Mouse (Mus musculus) midbrain, embryonic 13.5 days (tissue): ENCODE measurements at regions not wholly inside any gene's neighbourhood (a gene's known extent, or its start where the extent isn't known, plus 50 kb on each side); places are given as distances from the start of the nearest gene placed in this dataset.
A peak's percentile ranks its signal among the peaks of the same experiment; 100 is the strongest.

Experiments used
- ATAC-seq: fragments of 200-750 bp; cut with Nextera tagmentation; 2 replicates; pipeline ENCODE4 v1.8.0; 2017; ENCODE audit warnings: mild to moderate bottlenecking, moderate TSS enrichment, moderate library complexity
- H3K27ac ChIP-seq: fragments of 300-500 bp; sonication (generic); 2 replicates; pipeline ENCODE4 v1.5.1; 2015; ENCODE audit warnings: inconsistent platforms, mild to moderate bottlenecking, moderate library complexity
- H3K27me3 ChIP-seq: fragments of 300-500 bp; sonication (generic); 2 replicates; pipeline ENCODE4 v1.6.1; 2015; ENCODE audit warnings: mild to moderate bottlenecking, inconsistent platforms
- H3K36me3 ChIP-seq: fragments of 300-500 bp; sonication (generic); 2 replicates; pipeline ENCODE4 v1.6.1; 2015; ENCODE audit warnings: mild to moderate bottlenecking, inconsistent platforms
- H3K4me1 ChIP-seq: fragments of 300-500 bp; sonication (generic); replicated peaks from 2 replicates; pipeline ENCODE4 v1.6.1; 2015; ENCODE audit warnings: inconsistent platforms
- H3K4me2 ChIP-seq: fragments of 300-500 bp; sonication (generic); replicated peaks from 2 replicates; pipeline ENCODE4 v1.6.1; 2015; ENCODE audit warnings: moderate library complexity, mild to moderate bottlenecking, inconsistent platforms
- H3K4me3 ChIP-seq: fragments of 300-500 bp; sonication (generic); replicated peaks from 2 replicates; pipeline ENCODE4 v1.5.1; 2015; ENCODE audit warnings: mild to moderate bottlenecking, inconsistent platforms
- H3K9ac ChIP-seq: fragments of 300-500 bp; sonication (generic); replicated peaks from 2 replicates; pipeline ENCODE4 v1.6.1; 2015; ENCODE audit warnings: mild to moderate bottlenecking, inconsistent platforms
- H3K9me3 ChIP-seq: fragments of 300-500 bp; sonication (generic); 2 replicates; pipeline ENCODE4 v1.6.1; 2016; ENCODE audit warnings: mild to moderate bottlenecking, inconsistent platforms
- WGBS: fragments of 180-500 bp; shearing (Covaris S2); methylation state at CpG from one replicate; pipeline ENCODE4 v1.1.7; 2015; 5-methylcytosine and 5-hydroxymethylcytosine counted together

- H3K4me2 ChIP-seq, result no peak overlapping the region
- no peak overlapping the region for H3K27ac ChIP-seq
- no peak overlapping the region for H3K9ac ChIP-seq
- H3K4me1 ChIP-seq, result peaks cover 3% of the 10 kb centered on the region; the same call in 1 of the 2 replicates
- no peaks in the 10 kb centered on the region for H3K36me3 ChIP-seq
- H3K9me3 ChIP-seq, result no peaks in the 10 kb centered on the region
- ATAC-seq, result peak; percentile 88
- H3K27me3 ChIP-seq, result 0 out of 2 replicates have a peak, but pooled peaks cover 2% of the 10 kb centered on the region
- no peak overlapping the region for H3K4me3 ChIP-seq
- 15% methylated on average over 7 of the region's 7 CpGs for WGBS
Observed at GRCm38 (mm10) chr9:66646226-66646625, 53.3 kb upstream of the Usp3 start.

- no peak for ATAC-seq
- H3K9ac ChIP-seq, result no peak overlapping the region
- H3K4me1 ChIP-seq, result peaks cover 5% of the 10 kb centered on the region; the same call in 1 of the 2 replicates
- no peak overlapping the region for H3K4me2 ChIP-seq
- no peak overlapping the region for H3K4me3 ChIP-seq
- 33% methylated on average over 6 of the region's 6 CpGs for WGBS
- no peaks in the 10 kb centered on the region for H3K9me3 ChIP-seq
- H3K27ac ChIP-seq, result no peak overlapping the region
- H3K27me3 ChIP-seq, result 0 out of 2 replicates have a peak, but pooled peaks cover 2% of the 10 kb centered on the region
- no peaks in the 10 kb centered on the region for H3K36me3 ChIP-seq
Observed at GRCm38 (mm10) chr9:66651306-66651705, 58.4 kb upstream of the Usp3 start.

- Histone ChIP-seq H3K4me1 (no peaks in the 10 kb centered on the region), H3K27ac (no peak overlapping the region), H3K4me3 (no peak overlapping the region), H3K9me3 (no peaks in the 10 kb centered on the region), H3K9ac (no peak overlapping the region), H3K36me3 (no peaks in the 10 kb centered on the region), H3K27me3 (no peaks in the 10 kb centered on the region), H3K4me2 (no peak overlapping the region)
- no peak for ATAC-seq
- 81% methylated on average over 7 of the region's 7 CpGs for WGBS
Observed at GRCm38 (mm10) chr9:66657116-66657758, 56.2 kb upstream of the Car12 start.

DNA sequence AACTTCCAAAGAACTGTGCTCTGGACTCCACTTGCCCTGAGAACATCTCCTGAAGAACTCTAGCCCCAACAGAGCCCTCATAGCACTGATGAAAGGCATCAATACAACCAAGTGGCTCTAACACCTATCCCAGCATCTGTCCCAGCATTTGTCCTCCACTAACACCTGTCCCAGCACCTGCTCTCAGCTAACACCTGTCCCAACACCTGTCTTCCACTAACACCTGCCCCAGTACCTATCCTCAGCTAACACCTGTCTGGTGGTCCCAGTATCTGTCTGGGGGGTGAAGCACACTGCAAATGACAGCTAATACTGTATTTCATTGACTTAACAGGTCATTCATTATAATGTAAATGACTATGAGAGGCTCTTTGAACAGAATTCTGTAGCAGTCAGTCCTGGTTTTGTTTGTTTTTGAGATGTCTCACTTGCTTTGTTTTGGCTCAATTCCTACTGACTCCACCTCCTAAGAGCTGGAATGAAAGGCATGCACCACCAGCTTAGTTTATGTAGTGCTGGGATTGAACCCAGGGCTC is 54.7 kb upstream of the Car12 start:
- ATAC-seq, result no peak
- no peaks in the 10 kb centered on the region for H3K27me3 ChIP-seq
- no peak overlapping the region for H3K27ac ChIP-seq
- no peaks in the 10 kb centered on the region for H3K36me3 ChIP-seq
- no peak overlapping the region for H3K9ac ChIP-seq
- H3K4me3 ChIP-seq, result no peak overlapping the region
- no peaks in the 10 kb centered on the region for H3K4me1 ChIP-seq
- no peaks in the 10 kb centered on the region for H3K9me3 ChIP-seq
- no peak overlapping the region for H3K4me2 ChIP-seq

DNA sequence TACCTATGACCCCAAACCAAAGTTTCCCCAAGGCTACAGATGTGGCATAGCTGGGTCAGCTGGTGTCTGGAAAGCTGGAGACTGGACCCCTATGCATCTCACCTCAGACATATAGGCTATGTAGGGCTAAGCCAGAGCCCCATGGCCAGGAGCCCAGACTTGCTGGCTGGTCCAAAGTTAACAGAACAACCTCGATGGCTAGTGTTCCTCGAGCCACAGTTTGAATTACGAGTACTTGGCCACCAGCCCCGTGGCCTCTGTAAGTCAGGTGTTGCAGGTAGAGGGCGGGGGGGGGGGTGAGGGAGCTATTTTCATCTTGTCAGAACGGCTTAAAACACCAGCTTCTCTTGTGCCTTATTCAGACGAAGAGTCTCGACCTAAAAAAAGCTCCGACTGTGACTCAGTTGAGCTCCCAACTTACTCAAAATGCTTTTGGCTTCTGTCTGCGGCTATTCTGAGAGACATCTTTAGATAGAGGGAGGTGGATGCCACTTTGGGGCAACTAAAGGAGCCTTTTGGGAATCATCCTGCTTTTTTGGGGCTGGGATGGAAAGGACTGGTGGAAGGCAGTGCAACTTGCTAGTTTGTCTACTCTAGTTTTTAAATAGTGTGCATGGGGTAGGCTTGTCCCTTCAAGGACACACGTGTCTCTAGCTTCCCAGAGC is 53.6 kb upstream of the Car12 start:
- Histone ChIP-seq H3K4me1 (no peaks in the 10 kb centered on the region), H3K9me3 (no peaks in the 10 kb centered on the region), H3K27me3 (no peaks in the 10 kb centered on the region), H3K36me3 (no peaks in the 10 kb centered on the region), H3K27ac (no peak overlapping the region), H3K4me3 (no peak overlapping the region), H3K9ac (no peak overlapping the region), H3K4me2 (no peak overlapping the region)
- no peak for ATAC-seq
- 86% methylated on average over 11 of the region's 11 CpGs for WGBS

GRCm38 (mm10) chr9:66661596-66661995 is 51.9 kb upstream of the Car12 start:
- Histone ChIP-seq H3K9ac (no peak overlapping the region), H3K36me3 (no peaks in the 10 kb centered on the region), H3K27me3 (no peaks in the 10 kb centered on the region), H3K27ac (no peak overlapping the region), H3K4me3 (no peak overlapping the region), H3K9me3 (no peaks in the 10 kb centered on the region), H3K4me2 (no peak overlapping the region), H3K4me1 (no peaks in the 10 kb centered on the region)
- WGBS, result 77% methylated on average over 7 of the region's 7 CpGs
- ATAC-seq, result no peak

DNA sequence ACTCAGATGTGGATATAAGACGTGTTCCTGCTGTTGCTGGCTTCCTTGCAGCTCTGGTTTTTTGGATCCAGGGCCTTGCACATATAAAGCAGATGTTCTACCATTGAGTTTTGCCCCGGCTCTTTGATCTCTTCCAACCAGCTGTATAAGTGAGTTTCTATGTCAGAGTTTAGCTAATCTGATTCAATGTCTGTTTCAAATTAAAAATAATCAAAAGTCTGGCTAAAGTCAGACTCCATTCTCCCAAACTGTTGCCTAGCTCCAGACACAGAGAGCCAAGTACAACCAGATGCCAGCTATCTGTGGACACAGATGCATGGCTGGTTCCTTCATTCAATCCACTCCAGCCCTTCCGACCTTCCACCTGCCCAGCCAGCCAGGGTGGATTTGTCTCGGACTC is 51.0 kb upstream of the Car12 start:
- H3K4me3 ChIP-seq, result no peak overlapping the region
- no peak overlapping the region for H3K27ac ChIP-seq
- no peaks in the 10 kb centered on the region for H3K4me1 ChIP-seq
- H3K27me3 ChIP-seq, result no peaks in the 10 kb centered on the region
- no peak for ATAC-seq
- no peak overlapping the region for H3K9ac ChIP-seq
- 76% methylated on average over 4 of the region's 4 CpGs for WGBS
- no peaks in the 10 kb centered on the region for H3K36me3 ChIP-seq
- no peak overlapping the region for H3K4me2 ChIP-seq
- no peaks in the 10 kb centered on the region for H3K9me3 ChIP-seq
